Mouse (Mus musculus) kidney, postnatal 14 days (tissue): Measurements from ENCODE around the gene Wdfy3.

Experiments used
- DNase-seq: peaks from one replicate; pipeline ENCODE4 v3.0.0; 2022; ENCODE audit warnings: mixed read lengths

The Wdfy3 gene

DNA sequence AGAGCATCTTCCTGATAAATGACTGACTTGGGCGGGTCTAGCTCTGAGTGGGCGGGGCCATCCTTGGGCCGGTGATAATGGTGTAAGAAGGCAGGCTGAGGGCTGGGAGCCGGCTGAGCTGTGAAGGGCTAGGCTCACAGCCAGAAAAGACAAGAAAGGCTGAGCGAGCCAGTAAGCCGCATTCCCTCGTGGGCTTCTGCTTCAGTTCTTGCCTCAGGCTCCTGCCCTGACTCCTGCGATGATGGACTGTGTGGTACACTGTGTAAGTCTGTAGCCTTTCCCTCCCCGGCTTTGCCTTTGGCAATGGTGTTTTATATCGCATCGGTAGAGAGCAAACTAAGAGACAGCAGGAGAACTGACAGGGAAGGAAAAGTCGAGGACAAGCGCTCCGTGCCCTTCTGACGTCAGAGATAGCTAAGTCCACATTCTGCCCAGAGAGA is 243.2 kb downstream of the Wdfy3 start:
- peak; percentile 77 for DNase-seq

- no peak for DNase-seq
Measured at GRCm38 (mm10) chr5:101825111-101825911, 244.4 kb downstream of the Wdfy3 start.

DNA sequence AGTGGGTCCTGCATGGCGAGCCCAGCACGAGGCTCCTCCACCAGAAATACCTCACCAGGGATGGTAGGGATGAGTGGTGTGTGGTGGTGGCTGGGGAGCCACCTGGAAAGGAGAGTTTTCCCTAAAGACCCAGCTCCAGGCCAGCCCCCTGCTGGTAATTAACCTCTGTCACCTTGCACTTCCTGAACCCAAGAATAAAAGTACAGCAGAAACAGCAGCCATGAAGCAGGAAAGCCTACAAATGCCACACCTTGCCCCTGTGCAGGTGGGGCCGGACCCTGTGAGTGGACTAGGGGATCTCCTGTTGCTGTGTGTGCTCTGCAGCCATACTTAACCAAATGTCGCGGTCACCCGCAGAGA is 247.4 kb downstream of the Wdfy3 start:
- DNase-seq: no peak

DNA sequence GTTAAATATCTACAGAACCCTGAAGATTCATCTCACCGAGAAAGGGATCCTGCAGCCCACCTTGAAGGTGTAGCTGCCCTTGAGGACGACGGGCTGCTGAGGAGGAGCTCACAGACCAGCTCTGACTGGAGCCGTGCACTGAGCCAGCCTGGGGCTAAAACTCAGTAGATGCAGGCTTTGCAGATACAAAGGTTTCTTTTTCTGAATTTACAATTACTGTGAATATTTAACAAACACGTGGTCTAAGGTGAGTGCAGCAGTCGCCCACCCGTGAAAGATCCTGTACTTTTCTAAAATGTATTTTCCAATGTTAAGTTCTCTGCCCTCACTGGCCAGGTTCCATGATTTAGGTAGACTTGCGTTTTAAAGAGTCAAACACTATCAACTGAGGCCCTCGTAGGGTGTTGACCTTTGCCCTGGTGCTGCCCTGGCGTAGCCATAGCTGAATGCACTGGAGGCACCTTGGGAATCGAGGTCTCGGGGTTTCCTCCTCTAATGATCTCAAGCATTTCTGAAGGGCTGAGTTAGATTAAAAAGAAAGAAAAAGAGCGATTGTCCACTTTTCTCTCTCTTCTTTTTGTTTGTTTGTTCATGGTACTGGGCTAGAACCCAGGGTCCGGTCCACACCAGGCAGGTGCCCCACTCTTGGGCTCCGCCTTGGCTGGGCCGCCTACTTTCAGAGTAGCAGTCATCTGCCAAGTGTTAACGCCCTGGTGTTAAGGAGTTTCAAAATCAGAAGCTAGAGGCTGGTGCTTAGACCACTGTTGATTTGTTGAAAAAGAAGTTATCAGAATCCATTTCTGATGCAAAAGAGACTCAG is 248.0 kb downstream of the Wdfy3 start:
- DNase-seq: peak; percentile 62

- peak; percentile 60 for DNase-seq
Measured at GRCm38 (mm10) chr5:101821052-101821451, 248.7 kb downstream of the Wdfy3 start.

DNA sequence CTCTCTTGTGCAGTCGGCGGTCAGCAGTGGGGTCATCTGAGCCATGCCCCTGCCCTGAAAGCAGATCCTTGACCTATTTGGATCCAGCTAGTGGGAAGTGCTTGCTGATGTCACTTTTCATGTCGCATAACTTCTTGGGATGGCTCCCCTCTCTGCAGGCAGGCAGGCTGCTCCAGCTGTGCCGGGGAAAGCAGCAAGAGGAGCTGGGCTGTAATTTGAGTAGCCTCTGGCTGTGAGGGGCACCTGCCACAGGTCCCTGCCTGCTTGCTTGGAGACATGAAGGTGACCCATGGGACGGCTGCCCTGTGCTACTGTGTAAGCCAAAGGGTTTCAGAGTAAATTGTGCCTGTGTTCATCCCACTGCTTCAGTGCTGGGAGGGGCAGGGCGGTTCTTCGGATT is 249.9 kb downstream of the Wdfy3 start:
- peak; percentile 27 for DNase-seq

DNA sequence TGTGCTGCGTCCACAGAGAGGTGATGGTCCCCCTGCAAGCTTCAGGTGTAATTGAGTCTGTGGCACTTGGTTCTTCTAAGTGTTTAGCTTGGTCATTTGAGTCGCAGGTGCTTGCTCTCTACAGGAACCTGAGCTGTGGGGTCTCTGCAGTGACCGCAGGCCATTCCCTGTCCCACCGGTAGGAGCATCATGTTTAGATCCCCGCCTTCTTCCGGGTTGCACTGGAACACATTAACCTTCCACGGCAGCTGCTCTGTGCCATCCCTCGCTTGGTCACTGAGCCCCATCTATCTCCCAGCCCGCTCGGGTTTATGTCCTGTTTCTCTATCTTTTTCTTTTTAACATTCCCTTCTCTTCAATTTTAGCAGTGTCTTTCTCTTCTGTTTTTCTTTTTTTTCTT is 250.5 kb downstream of the Wdfy3 start:
- DNase-seq: no peak

DNA sequence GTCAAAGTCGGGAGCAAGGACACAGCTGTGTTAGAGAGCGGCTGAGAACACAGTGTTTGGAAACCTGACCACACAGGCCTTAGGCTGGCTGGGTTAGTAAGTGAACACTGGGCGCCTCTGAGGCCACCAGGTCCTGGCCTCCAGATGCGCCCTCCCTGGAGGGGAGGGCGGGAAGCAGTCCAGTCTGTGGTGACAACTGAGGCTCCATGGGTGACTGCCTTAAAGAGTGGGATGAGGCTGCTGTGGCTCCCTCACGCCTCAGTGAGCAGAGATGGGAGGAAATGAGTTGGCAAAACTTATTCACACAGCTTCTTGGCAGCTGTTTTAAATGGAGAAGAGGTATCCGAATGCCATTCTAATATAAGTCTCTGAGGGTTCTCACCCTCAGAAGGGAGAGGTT is 252.9 kb downstream of the Wdfy3 start:
- no peak for DNase-seq

- DNase-seq: no peak
Measured at GRCm38 (mm10) chr5:101811296-101812169, 258.2 kb downstream of the Wdfy3 start.

- DNase-seq: no peak
Measured at GRCm38 (mm10) chr5:101802358-101803022, 267.2 kb downstream of the Wdfy3 start.

- DNase-seq: no peak
Measured at GRCm38 (mm10) chr5:101801891-101802290, 267.8 kb downstream of the Wdfy3 start.

DNA sequence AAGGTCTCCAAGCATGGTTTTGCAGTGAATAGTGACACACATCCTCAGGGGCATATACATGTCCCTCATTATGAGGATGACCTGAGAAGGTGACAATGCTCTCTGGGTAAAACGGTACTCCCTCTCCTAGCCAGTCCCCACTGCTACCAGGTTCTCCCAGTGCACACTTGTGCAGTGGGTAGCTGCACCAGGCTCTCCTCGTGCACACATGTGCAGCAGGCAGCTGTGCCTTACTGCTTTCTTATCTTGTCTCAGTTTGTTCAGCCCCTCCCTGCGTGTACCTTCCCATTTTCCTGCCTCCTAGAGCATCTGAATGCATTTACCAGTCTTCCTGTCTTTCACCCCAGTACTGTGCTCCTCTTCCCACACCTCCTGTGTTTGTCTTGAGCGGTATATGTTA is 277.1 kb downstream of the Wdfy3 start:
- no peak for DNase-seq

- DNase-seq: no peak
Measured at GRCm38 (mm10) chr5:101790560-101790959, 279.2 kb downstream of the Wdfy3 start.

DNA sequence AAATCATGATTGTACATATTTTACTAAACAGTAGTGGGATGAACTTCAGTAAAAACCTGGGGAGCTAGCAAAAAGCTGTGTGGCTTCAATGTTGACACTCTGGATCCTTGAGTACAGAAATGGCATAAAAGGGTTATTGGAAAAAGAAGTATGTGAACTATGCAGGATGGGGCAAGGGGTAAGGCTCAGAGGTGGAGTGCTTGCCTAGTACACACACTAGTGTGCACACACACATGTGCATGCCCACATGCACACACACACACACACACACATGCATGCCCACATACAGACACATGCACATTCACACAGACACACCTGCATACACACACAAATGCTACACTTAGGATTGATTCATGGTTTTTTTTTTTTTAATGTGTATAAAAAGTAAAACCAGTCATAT is 280.0 kb downstream of the Wdfy3 start:
- DNase-seq: no peak

DNA sequence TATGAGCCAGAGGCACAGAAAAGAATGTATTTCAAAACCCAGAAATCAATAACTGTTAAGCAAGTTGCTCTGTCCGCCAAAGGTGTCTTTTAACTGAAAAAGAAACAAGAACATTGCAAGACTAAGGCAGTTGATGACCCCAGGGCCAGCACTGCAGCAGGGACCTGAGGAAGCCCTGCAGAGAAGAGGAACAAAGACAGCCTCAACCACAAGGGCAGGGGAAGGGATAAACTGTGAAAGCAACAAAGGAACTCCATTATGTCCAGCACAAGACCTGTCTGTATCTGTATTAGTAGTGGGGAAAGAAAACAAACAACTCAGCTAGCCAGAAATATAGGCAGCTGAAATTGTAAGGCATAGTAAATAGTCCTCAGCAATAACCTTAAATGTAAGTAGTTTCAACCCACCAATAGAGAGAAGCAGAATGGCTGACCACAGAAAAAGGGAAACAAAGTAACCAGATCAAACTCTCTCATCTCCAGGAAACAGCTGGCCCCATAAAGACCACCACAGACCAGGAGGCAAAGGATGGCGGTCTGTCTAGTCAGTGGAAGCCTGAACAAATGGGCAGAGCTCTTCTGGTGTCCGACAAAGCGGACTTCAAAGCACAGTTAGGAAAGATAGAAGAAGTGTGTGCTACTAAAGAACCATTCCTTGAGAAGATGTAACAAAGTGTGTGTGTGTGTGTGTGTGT is 283.7 kb downstream of the Wdfy3 start:
- no peak for DNase-seq

GRCm38 (mm10) chr5:101784787-101785186 is 284.9 kb downstream of the Wdfy3 start:
- no peak for DNase-seq

GRCm38 (mm10) chr5:101784328-101784727 is 285.4 kb downstream of the Wdfy3 start:
- no peak for DNase-seq
